Mouse (Mus musculus): ENCODE results near the gene Vmn1r179. TPM values are rescaled to one million over a fixed set of nuclear protein-coding genes. Genes with fewer than 3 reads are reported as not detected.

Gene Vmn1r179
- polyA plus RNA-seq (2017; shearing (Covaris generic)) = 0.26 TPM

DNA sequence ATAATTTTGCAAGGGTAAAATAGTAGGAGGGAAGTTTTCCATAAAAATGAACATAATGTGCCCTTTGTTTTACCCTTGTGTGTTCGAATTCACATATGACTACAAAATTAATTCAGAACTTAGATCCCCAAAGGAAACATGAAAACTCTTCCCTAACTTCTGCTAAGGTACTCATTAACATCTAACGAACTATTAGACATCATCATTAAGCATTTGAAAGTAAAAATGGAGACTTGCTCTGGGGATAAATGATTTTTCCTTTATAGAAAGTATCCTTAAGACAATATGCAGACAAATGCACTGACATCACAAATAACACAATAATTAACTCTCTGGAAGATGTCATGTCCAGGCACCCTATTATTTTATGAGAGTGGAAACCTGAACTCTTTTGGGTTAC is at the start of gene Vmn1r179:
Gene Vmn1r179 (plus strand): TSS at position 301 of the 400 bp plus-strand sequence.

DNA sequence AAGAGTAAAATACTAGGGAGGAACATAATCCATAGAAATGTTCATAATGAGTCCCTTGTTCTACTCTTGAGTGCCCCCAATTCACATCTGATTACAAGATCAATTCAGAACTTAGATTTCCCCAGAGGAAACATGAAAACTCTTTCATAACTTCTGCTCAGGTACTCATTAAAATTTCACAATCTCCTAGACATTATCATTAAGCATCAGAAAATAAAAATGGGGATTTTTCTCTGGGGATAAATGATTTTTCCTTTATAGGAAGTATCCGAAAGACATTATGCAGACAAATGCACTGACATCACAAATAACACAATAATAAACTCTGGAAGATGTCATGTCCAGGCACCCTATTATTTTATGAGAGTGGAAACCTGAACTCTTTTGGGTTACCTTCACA is 35.1 kb upstream of the Vmn1r179 start, which contains the start of gene Vmn1r178:
Gene Vmn1r178 (plus strand): TSS at position 301 of the 400 bp plus-strand sequence.

DNA sequence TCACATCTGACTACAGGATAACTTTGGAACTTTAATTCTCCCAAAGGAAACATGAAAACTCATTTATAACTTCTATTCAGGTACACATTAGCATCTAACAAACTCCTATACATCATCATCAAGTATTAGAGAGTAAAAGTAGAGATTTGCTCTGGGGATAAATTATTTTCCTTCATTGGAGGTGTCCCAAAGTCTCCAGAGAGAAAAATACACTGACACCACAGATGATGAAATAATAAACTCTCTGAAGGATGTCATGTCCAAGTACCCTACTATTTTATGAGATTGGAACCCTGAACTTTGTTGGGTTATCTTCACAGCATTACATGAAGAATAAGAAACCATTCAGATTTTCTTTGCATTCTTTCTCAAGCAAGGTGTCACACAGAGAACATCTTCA is 23.6 kb downstream of the Vmn1r179 start, which contains the start of gene Vmn1r180:
Gene Vmn1r180 (plus strand): TSS at position 301 of the 400 bp plus-strand sequence.

DNA sequence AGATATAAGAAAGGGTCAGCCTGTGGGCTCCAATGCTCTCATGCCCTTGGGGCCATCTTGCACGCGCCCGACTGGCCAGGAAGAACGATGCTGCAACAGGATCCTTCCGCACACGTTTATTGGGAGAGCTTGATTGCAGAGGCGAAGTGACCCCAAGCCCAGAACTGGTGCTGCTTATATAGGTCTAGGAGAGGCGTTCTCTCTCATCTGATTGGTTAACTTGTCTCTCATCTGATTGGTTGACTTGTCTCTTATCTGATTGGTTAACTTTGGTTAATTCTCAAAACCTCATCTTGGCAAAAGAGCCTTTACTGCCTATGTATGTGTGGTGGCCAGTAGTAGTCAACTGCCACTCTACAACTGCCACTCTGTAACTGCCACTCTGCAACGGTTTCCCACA is 47.5 kb downstream of the Vmn1r179 start, which contains the start of gene Vmn1r181:
Gene Vmn1r181 (plus strand): TSS at position 301 of the 400 bp plus-strand sequence.

Other genes starting within 250 kb of the Vmn1r179 start
- gene Vmn1r173, start 226.3 kb upstream of the Vmn1r179 start, polyA plus RNA-seq (2017; shearing (Covaris generic)) = 0.10 TPM
- not detected for gene Vmn1r174, start 174.7 kb upstream of the Vmn1r179 start, polyA plus RNA-seq (2017; shearing (Covaris generic))
- gene Vmn1r175, start 116.3 kb upstream of the Vmn1r179 start, polyA plus RNA-seq (2017; shearing (Covaris generic)) = not detected
- not detected for gene Vmn1r176, start 89.6 kb upstream of the Vmn1r179 start, polyA plus RNA-seq (2017; shearing (Covaris generic))
- gene Vmn1r177, start 60.5 kb upstream of the Vmn1r179 start, polyA plus RNA-seq (2017; shearing (Covaris generic)) = not detected
- gene Vmn1r178, start 35.0 kb upstream of the Vmn1r179 start, polyA plus RNA-seq (2017; shearing (Covaris generic)) = not detected
- 0.07 TPM for gene Vmn1r180, start 23.7 kb downstream of the Vmn1r179 start, polyA plus RNA-seq (2017; shearing (Covaris generic))
- gene Vmn1r181, start 47.6 kb downstream of the Vmn1r179 start, polyA plus RNA-seq (2017; shearing (Covaris generic)) = not detected
- not detected for gene V1rd19, start 74.7 kb downstream of the Vmn1r179 start, polyA plus RNA-seq (2017; shearing (Covaris generic))
- 0.15 TPM for gene Vmn1r183, start 126.3 kb downstream of the Vmn1r179 start, polyA plus RNA-seq (2017; shearing (Covaris generic))
- 29.6 TPM for gene Zfp180, start 154.9 kb downstream of the Vmn1r179 start, polyA plus RNA-seq (2017; shearing (Covaris generic))
- gene Zfp112, start 185.3 kb downstream of the Vmn1r179 start, polyA plus RNA-seq (2017; shearing (Covaris generic)) = 1.8 TPM
- 4.5 TPM for gene Zfp235, start 207.2 kb downstream of the Vmn1r179 start, polyA plus RNA-seq (2017; shearing (Covaris generic))
- gene Zfp114, start 248.1 kb downstream of the Vmn1r179 start, polyA plus RNA-seq (2017; shearing (Covaris generic)) = 0.34 TPM

All from effector memory CD4-positive, alpha-beta T cell, adult 7 months (primary cell).